Comparison of ENCODE assay signal across 12 mouse cellular contexts in genomic region chr4:62742885-62743760, GRCm38 (mm10).
A peak's percentile ranks its signal among the peaks of the same experiment; 100 is the strongest.
DNase-seq lines count a peak whose midpoint lies in the region; ATAC-seq lines count a peak whose summit lies in the region.
"Had no signal": no experiment of that assay in that cellular context is flagged by ENCODE, and none has a peak within 500 bp of the region (broad histone marks: within the 10 kb centered on the region; RNA-seq: fewer than 3 reads in every experiment).

No protein-coding gene starts in this region.

- 26% methylated on average over 14 of the region's 14 CpGs for WGBS in heart, embryonic 13.5 days
- 40% methylated on average over 14 of the region's 14 CpGs for WGBS in limb, embryonic 10.5 days
- 37% methylated on average over 14 of the region's 14 CpGs for WGBS in liver, embryonic 11.5 days
- WGBS in liver, embryonic 12.5 days (ENCODE audit: insufficient replicate concordance) = 32% methylated on average over 14 of the region's 14 CpGs

- H3K9ac ChIP-seq in heart, embryonic 13.5 days = peak overlapping the region; percentile 1; the same call in 1 of the 2 replicates
- no peak overlapping the region for H3K9ac ChIP-seq in liver, embryonic 11.5 days (ENCODE audit: low read depth, low read length)
- H3K9ac ChIP-seq in liver, embryonic 12.5 days = no peak overlapping the region
- H3K9ac ChIP-seq: forebrain, postnatal 0 days; midbrain, embryonic 12.5 days had no signal

- H3K27ac ChIP-seq in heart, embryonic 13.5 days (replicated peaks) = peak overlapping the region; percentile 70
- H3K27ac ChIP-seq in brown adipose tissue, adult 24 weeks (replicated peaks; ENCODE audit: low read depth, low read length) = peak overlapping the region; percentile 33
- H3K27ac ChIP-seq in limb, embryonic 10.5 days = peak overlapping the region; percentile 84
- no peak overlapping the region for H3K27ac ChIP-seq in liver, embryonic 11.5 days (ENCODE audit: low read depth, low read length)
- no peak overlapping the region for H3K27ac ChIP-seq in liver, embryonic 12.5 days
- H3K27ac ChIP-seq: left cerebral cortex, adult 2 months; midbrain, embryonic 12.5 days had no signal

- no peaks in the 10 kb centered on the region for H3K27me3 ChIP-seq in heart, embryonic 13.5 days (replicated peaks)
- H3K27me3 ChIP-seq in limb, embryonic 10.5 days (ENCODE audit: low read depth, poor library complexity, severe bottlenecking) = no peaks in the 10 kb centered on the region
- H3K27me3 ChIP-seq in liver, embryonic 11.5 days (replicated peaks; ENCODE audit: control insufficient read depth, insufficient read depth, low read length) = no peaks in the 10 kb centered on the region
- 0 out of 2 replicates have a peak, but pooled peaks cover 5% of the 10 kb centered on the region for H3K27me3 ChIP-seq in liver, embryonic 12.5 days (replicated peaks)
- H3K27me3 ChIP-seq: midbrain, embryonic 12.5 days had no signal

- intact Hi-C loops in heart, postnatal 14 days (cut with DNase I) = no loop called here

- H3K4me1 ChIP-seq in heart, embryonic 13.5 days = peaks cover 55% of the 10 kb centered on the region
- peaks cover 40% of the 10 kb centered on the region for H3K4me1 ChIP-seq in brown adipose tissue, adult 24 weeks (ENCODE audit: control insufficient read depth, insufficient read depth, insufficient read length, low read length)
- peaks cover 67% of the 10 kb centered on the region for H3K4me1 ChIP-seq in limb, embryonic 10.5 days
- H3K4me1 ChIP-seq in liver, embryonic 11.5 days (replicated peaks; ENCODE audit: control insufficient read depth, insufficient read depth, low read length) = peaks cover 18% of the 10 kb centered on the region; the same call in 1 of the 2 replicates
- peaks cover 13% of the 10 kb centered on the region; the same call in 1 of the 2 replicates for H3K4me1 ChIP-seq in liver, embryonic 12.5 days

- DNase-seq in heart, postnatal 14 days = no peak
- DNase-seq in kidney, postnatal 14 days = peak; percentile 43
- DNase-seq in kidney, adult 18-20 months = no peak
- no peak for DNase-seq in limb, embryonic 10.5 days (ENCODE audit: low spot score)
- no peak for DNase-seq in liver, embryonic 11.5 days (ENCODE audit: low spot score)
- DNase-seq: forebrain, postnatal 0 days; lung, adult 18-20 months had no signal

- H3K36me3 ChIP-seq in heart, embryonic 13.5 days = no peaks in the 10 kb centered on the region
- H3K36me3 ChIP-seq in limb, embryonic 10.5 days = no peaks in the 10 kb centered on the region
- no peaks in the 10 kb centered on the region for H3K36me3 ChIP-seq in liver, embryonic 11.5 days (ENCODE audit: control insufficient read depth, insufficient read depth, low read length)
- H3K36me3 ChIP-seq in liver, embryonic 12.5 days = no peaks in the 10 kb centered on the region
- H3K36me3 ChIP-seq: midbrain, embryonic 12.5 days had no signal

- ATAC-seq in heart, embryonic 13.5 days (ENCODE audit: extremely low read depth, insufficient number of reproducible peaks, low FRiP score, low TSS enrichment) = no peak
- no peak for ATAC-seq in liver, embryonic 11.5 days (replicated peaks; ENCODE audit: low FRiP score)
- no peak for ATAC-seq in liver, embryonic 12.5 days
- ATAC-seq: forebrain, postnatal 0 days had no signal

- H3K9me3 ChIP-seq in heart, embryonic 13.5 days = no peaks in the 10 kb centered on the region
- H3K9me3 ChIP-seq in limb, embryonic 10.5 days (replicated peaks) = no peaks in the 10 kb centered on the region
- no peaks in the 10 kb centered on the region for H3K9me3 ChIP-seq in liver, embryonic 11.5 days (ENCODE audit: control insufficient read depth, low read length)
- no peaks in the 10 kb centered on the region for H3K9me3 ChIP-seq in liver, embryonic 12.5 days (replicated peaks)
- H3K9me3 ChIP-seq: midbrain, embryonic 12.5 days had no signal

- no peak overlapping the region for H3K4me2 ChIP-seq in heart, embryonic 13.5 days
- H3K4me2 ChIP-seq in liver, embryonic 11.5 days = no peak overlapping the region
- no peak overlapping the region for H3K4me2 ChIP-seq in liver, embryonic 12.5 days
- H3K4me2 ChIP-seq: midbrain, embryonic 12.5 days had no signal

- H3K4me3 ChIP-seq in heart, embryonic 13.5 days = no peak overlapping the region
- no peak overlapping the region for H3K4me3 ChIP-seq in brown adipose tissue, adult 24 weeks (ENCODE audit: insufficient read depth, low read depth, low read length)
- no peak overlapping the region for H3K4me3 ChIP-seq in limb, embryonic 10.5 days
- no peak overlapping the region for H3K4me3 ChIP-seq in liver, embryonic 11.5 days (ENCODE audit: low read depth, low read length)
- no peak overlapping the region for H3K4me3 ChIP-seq in liver, embryonic 12.5 days
- H3K4me3 ChIP-seq: left cerebral cortex, adult 2 months; midbrain, embryonic 12.5 days had no signal

Comparison
In these comparisons a context has a peak if more than half of its experiments do, and no peak if none do; other contexts are left out.
1. H3K27ac ChIP-seq: peak in heart, embryonic 13.5 days (single experiment), brown adipose tissue, adult 24 weeks (single experiment) and limb, embryonic 10.5 days (single experiment); none in liver, embryonic 11.5 days (single experiment) and liver, embryonic 12.5 days (single experiment).